23 mouse cellular contexts compared by ENCODE assay signal in the genomic region with DNA sequence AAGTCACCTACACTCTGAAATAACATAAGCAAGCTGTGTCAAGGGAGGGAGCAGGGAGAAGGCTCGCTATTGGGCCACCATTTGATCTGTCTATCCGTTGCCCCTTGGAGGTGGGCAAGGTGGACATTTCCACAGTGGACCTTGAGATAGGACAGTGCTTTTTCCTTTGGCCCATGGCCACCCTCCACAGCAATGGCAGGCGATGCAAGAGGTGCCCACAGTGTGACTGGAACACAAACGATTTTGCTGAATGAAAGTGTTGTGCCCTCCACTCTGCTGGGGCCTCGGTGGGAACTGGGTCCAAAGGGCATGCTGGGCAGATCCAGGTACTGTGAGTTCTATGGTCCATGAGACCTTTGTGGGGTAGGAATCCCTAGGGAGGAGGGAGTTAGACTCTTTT. TPM values are rescaled to one million over a fixed set of nuclear protein-coding genes. Genes with fewer than 3 reads are reported as not detected.
"Had no signal": no experiment of that assay in that cellular context is flagged by ENCODE, and none has a peak within 500 bp of the region (broad histone marks: within the 10 kb centered on the region; RNA-seq: fewer than 3 reads in every experiment).

No protein-coding gene starts in this region.

- H3K9me3 ChIP-seq: heart, embryonic 10.5 days; heart, embryonic 12.5 days; hindbrain, embryonic 13.5 days; hindbrain, embryonic 15.5 days; kidney, embryonic 15.5 days; limb, embryonic 10.5 days; limb, embryonic 12.5 days; liver, embryonic 13.5 days had no signal

- H3K4me1 ChIP-seq: hindbrain, embryonic 13.5 days; hindbrain, embryonic 15.5 days; kidney, embryonic 15.5 days; limb, embryonic 10.5 days; limb, embryonic 12.5 days; liver, embryonic 13.5 days had no signal

- ATAC-seq: hindbrain, postnatal 0 days; intestine, embryonic 16.5 days had no signal

- H3K27ac ChIP-seq: heart, embryonic 10.5 days; hindbrain, embryonic 13.5 days; hindbrain, embryonic 15.5 days; hindbrain, postnatal 0 days; kidney, embryonic 15.5 days; kidney, postnatal 0 days; limb, embryonic 10.5 days; limb, embryonic 12.5 days; liver, embryonic 13.5 days had no signal

- H3K36me3 ChIP-seq: hindbrain, embryonic 13.5 days; hindbrain, embryonic 15.5 days; kidney, embryonic 15.5 days; limb, embryonic 10.5 days; limb, embryonic 12.5 days; liver, embryonic 13.5 days had no signal

- H3K4me3 ChIP-seq: heart, embryonic 10.5 days; heart, embryonic 12.5 days; hindbrain, embryonic 13.5 days; hindbrain, embryonic 15.5 days; kidney, embryonic 15.5 days; limb, embryonic 10.5 days; limb, embryonic 12.5 days; liver, embryonic 13.5 days had no signal

- DNase-seq: layer of hippocampus, adult 9-11 months; liver, embryonic 13.5 days had no signal

- H3K27me3 ChIP-seq: heart, embryonic 12.5 days; hindbrain, embryonic 15.5 days; kidney, embryonic 15.5 days; limb, embryonic 12.5 days had no signal

RNA-seq across cellular contexts. Expression of a gene that starts 9.5 kb away (rescaled TPM):
- total RNA-seq: hematopoietic stem cell, adult 5-6 weeks had no signal

RNA-seq across cellular contexts. Expression of a gene that starts 36.4 kb away (rescaled TPM):
- total RNA-seq: gastrocnemius, adult 18-20 months; gastrocnemius, postnatal 14 days; gastrocnemius, postnatal 36 days; heart, adult 18-20 months; heart, adult 8-10 months; heart, postnatal 10 days; heart, postnatal 25 days had no signal
- polyA plus RNA-seq: gonadal fat pad, adult 2 months; heart, embryonic 10.5 days; heart, embryonic 12.5 days; heart, embryonic 14.5 days; heart, embryonic 16.5 days; liver, embryonic 13.5 days had no signal
